Mouse (Mus musculus) heart, adult 2 months (tissue): ENCODE measurements at regions not wholly inside any gene's neighbourhood (a gene's known extent, or its start where the extent isn't known, plus 50 kb on each side); places are given as distances from the start of the nearest gene placed in this dataset.

ENCODE experiments used
- CTCF ChIP-seq: fragments of 200-600 bp; IDR thresholded peaks from 2 replicates; pipeline ENCODE4 v1.8.1; 2022; ENCODE audit warnings: antibody characterized with exemption, mild to moderate bottlenecking, moderate library complexity
- POLR2A ChIP-seq: fragments of 200-500 bp; IDR thresholded peaks from 2 replicates; pipeline ENCODE4 v1.6.1; 2011; ENCODE audit warnings: mild to moderate bottlenecking, low read depth, low read length, control low read depth; ENCODE audit not compliant: insufficient read depth

GRCm38 (mm10) chr14:74358730-74359444 lies 281.8 kb upstream of the Htr2a start:
- TF ChIP-seq POLR2A (no peak), CTCF (no peak)
